Mouse (Mus musculus) lung, embryonic 14.5 days (tissue): ENCODE measurements around the gene Gabbr2. TPM values are rescaled to one million over a fixed set of nuclear protein-coding genes. Genes with fewer than 3 reads are reported as not detected.
A peak's percentile ranks its signal among the peaks of the same experiment; 100 is the strongest.

Source experiments
- ATAC-seq: fragments of 200-750 bp; cut with Nextera tagmentation; 2 replicates; pipeline ENCODE4 v1.8.0; 2017; ENCODE audit warnings: mild to moderate bottlenecking, moderate TSS enrichment, moderate library complexity; ENCODE audit not compliant: insufficient read depth
- DNase-seq: peaks from one replicate; pipeline ENCODE4 v3.0.0-alpha.2; 2015
- H3K27ac ChIP-seq: fragments of 300-500 bp; sonication (generic); 2 replicates; pipeline ENCODE4 v1.5.1; 2014; ENCODE audit warnings: low read depth, mild to moderate bottlenecking, moderate library complexity
- H3K27me3 ChIP-seq: fragments of 300-500 bp; sonication (generic); 2 replicates; pipeline ENCODE4 v1.6.1; 2014; ENCODE audit warnings: low read length, control low read depth; ENCODE audit not compliant: insufficient read depth
- H3K36me3 ChIP-seq: fragments of 300-500 bp; sonication (generic); 2 replicates; pipeline ENCODE4 v1.6.1; 2014; ENCODE audit warnings: control low read depth; ENCODE audit not compliant: insufficient read depth
- H3K4me1 ChIP-seq: fragments of 300-500 bp; sonication (generic); 2 replicates; pipeline ENCODE4 v1.6.1; 2014; ENCODE audit warnings: antibody characterized with exemption, control low read depth; ENCODE audit not compliant: insufficient read depth
- H3K4me2 ChIP-seq: fragments of 300-500 bp; sonication (generic); 2 replicates; pipeline ENCODE4 v1.6.1; 2014; ENCODE audit warnings: mild to moderate bottlenecking
- H3K4me3 ChIP-seq: fragments of 300-500 bp; sonication (generic); 2 replicates; pipeline ENCODE4 v1.5.1; 2014; ENCODE audit warnings: low read depth, low read length
- H3K9ac ChIP-seq: fragments of 300-500 bp; sonication (generic); 2 replicates; pipeline ENCODE4 v1.6.1; 2014
- H3K9me3 ChIP-seq: fragments of 300-500 bp; sonication (generic); 2 replicates; pipeline ENCODE4 v1.6.1; 2016; ENCODE audit warnings: low read depth, low read length, control low read depth
- CTCF ChIP-seq: IDR thresholded peaks from 2 replicates; pipeline ENCODE4 v1.5.1; 2016; ENCODE audit warnings: antibody characterized with exemption, low read depth
- WGBS: fragments of 180-500 bp; shearing (Covaris S2); extraction: QIAGEN DNeasy Blood & Tissue Kit; methylation state at CpG from one replicate; pipeline ENCODE4 v1.1.7; 2014; 5-methylcytosine and 5-hydroxymethylcytosine counted together
- polyA plus RNA-seq: library from polyadenylated mRNA; unstranded; fragments of >200 nt; fragmentation: Nextera tagmentation; extraction: Ambion mirVana; gene quantifications from 2 replicates; pipeline ENCODE4 v1.2.1, GENCODE M21; 2014

The Gabbr2 gene
- polyA plus RNA-seq, 1 experiment from 2014 or later: not detected

DNA sequence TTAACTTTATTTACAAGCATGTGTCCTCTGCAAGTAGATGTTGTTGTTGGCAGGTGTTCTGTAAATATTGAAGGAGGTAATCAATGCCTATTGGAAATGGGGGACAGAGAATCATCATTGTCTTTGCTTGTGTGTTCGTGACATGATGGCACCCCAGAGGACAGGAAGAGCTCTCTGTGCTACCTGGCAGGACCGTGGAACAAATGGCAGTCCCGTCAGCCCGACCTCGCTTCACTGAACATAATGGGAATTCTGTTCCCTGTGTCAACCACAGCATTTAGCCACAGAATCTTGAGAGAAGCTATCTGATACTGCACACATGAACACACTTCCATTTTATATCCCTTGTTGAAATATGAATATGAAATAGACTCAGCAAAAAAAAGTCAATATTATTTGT is 332.7 kb downstream of the Gabbr2 start:
- no peak for ATAC-seq
- H3K9me3 ChIP-seq: no peaks in the 10 kb centered on the region
- H3K4me3 ChIP-seq: no peak overlapping the region
- H3K4me2 ChIP-seq: no peak overlapping the region
- 70% methylated on average over 5 of the region's 5 CpGs for WGBS
- TF ChIP-seq CTCF: no peak
- H3K4me1 ChIP-seq: peaks cover 1% of the 10 kb centered on the region; the same call in 1 of the 2 replicates
- no peak for DNase-seq
- H3K36me3 ChIP-seq: no peaks in the 10 kb centered on the region
- H3K9ac ChIP-seq: no peak overlapping the region
- no peak overlapping the region for H3K27ac ChIP-seq
- no peaks in the 10 kb centered on the region for H3K27me3 ChIP-seq

DNA sequence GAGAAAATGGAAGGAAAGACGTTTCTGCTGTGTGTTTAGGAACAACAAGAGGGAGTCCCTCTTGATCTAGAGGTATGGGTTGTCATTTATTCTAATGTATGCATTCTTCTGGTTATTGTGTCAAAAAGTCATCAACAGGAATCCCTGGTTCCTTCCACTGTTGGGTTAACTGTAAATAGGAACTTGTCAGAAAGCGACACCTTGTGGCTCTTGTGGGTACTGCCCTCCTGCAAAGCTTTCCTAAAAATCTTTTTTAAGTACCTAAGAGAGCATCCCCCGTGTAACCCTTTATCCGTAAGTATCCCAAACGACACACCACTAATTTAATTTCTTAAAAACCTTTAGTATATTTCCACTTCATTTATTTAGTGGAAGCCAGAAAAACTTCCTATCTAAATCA is 334.6 kb downstream of the Gabbr2 start:
- no peaks in the 10 kb centered on the region for H3K9me3 ChIP-seq
- TF ChIP-seq CTCF: peak; percentile 90
- H3K27ac ChIP-seq: no peak overlapping the region
- H3K4me2 ChIP-seq: no peak overlapping the region
- H3K4me1 ChIP-seq: no peaks in the 10 kb centered on the region
- no peaks in the 10 kb centered on the region for H3K36me3 ChIP-seq
- peak; percentile 92 for DNase-seq
- no peak overlapping the region for H3K4me3 ChIP-seq
- no peak overlapping the region for H3K9ac ChIP-seq
- no peak for ATAC-seq
- no peaks in the 10 kb centered on the region for H3K27me3 ChIP-seq
- WGBS: 8% methylated on average over 5 of the region's 5 CpGs

DNA sequence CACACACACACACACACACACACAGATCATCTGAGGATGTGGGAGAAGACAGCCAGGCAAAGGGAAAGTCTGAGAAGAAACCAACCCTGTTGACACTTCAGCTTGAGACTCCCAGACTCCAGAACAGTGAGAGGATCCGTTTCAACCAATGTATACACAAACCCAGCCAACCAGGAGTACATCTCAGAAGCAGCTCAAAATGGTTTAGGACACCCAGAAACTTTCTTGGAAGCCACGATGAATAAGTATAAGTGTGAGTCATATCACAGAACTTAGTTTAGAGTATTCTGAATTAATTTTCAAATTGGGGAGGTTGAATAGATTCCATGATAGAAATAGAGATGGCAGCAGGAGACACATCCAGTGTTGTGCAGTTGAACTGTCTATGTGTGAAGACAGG is 335.7 kb downstream of the Gabbr2 start:
- no peaks in the 10 kb centered on the region for H3K36me3 ChIP-seq
- DNase-seq (no peak), ATAC-seq (no peak)
- H3K4me3 ChIP-seq: no peak overlapping the region
- no peak overlapping the region for H3K4me2 ChIP-seq
- no peaks in the 10 kb centered on the region for H3K4me1 ChIP-seq
- H3K27ac ChIP-seq: no peak overlapping the region
- TF ChIP-seq CTCF: no peak
- WGBS: 50% methylated on average over 2 of the region's 2 CpGs
- H3K9me3 ChIP-seq: no peaks in the 10 kb centered on the region
- H3K9ac ChIP-seq: no peak overlapping the region
- peaks cover 10% of the 10 kb centered on the region; the same call in 1 of the 2 replicates for H3K27me3 ChIP-seq

DNA sequence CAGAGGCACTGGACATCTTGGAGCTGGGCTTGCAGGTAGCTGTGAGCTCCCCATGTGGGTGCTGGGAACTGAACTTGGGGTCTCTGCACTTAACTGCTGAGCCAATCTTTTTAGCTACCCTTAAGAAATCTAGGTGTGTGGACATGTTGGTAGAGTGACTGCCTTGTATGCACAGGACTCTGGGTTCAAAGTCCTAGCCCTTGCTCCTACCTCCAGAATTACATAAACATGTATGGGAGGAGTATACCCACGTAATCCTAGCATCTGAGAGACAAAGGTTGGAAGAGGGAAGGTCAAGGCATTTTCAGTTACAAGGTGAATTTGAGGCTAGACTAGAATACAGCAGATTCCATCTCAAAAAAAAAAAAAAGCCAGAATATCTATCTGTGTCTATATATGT is 336.4 kb downstream of the Gabbr2 start:
- 58% methylated on average over 1 of the region's 1 CpGs for WGBS
- Histone ChIP-seq H3K36me3 (no peaks in the 10 kb centered on the region), H3K4me1 (no peaks in the 10 kb centered on the region), H3K4me3 (no peak overlapping the region), H3K27ac (no peak overlapping the region), H3K4me2 (no peak overlapping the region), H3K27me3 (peaks cover 11% of the 10 kb centered on the region; the same call in 1 of the 2 replicates), H3K9me3 (no peaks in the 10 kb centered on the region), H3K9ac (no peak overlapping the region)
- DNase-seq (no peak), ATAC-seq (no peak)
- TF ChIP-seq CTCF: no peak

DNA sequence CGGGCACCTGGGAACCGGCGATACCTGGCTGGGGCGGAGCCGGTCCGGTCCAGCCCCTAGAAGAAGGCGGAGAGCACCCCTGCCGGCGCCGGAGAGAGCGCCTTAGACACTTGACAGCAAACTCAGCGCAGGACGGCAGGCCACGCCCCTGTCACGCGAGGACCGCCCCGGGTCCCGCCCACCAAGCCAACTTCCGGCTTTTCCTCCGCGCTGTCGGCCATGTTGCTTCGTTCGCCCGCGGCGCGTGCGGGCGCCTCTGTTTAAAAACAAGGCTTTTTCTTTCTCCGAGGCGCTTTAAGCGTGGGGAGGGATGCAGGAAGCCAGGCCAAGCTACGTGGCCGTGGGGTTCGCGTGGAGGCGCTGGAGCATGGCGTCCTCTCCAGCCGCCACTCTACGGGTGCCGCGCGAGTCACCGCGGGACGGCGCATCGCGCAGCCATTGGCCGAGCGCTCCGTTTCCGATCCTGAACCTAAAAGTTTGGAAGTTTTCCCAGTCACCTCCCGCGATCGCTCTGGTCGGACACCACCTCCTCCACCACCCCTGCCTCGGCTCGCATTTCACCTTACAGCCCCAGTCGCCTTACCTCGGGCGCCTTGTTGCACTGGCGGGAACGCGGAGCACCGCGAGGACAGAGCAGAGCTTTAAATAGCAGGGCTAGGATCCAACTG is 341.5 kb downstream of the Gabbr2 start, which contains the start of gene Tbc1d2:
Gene Tbc1d2, minus strand, starts transcription at position 124 of the 668 bp plus-strand sequence.
- peak within 1 kb of the TSS; percentile 64 for H3K9ac ChIP-seq
- TF ChIP-seq CTCF: peak; percentile 50
- peaks cover 16% of the 10 kb centered on the region; the same call in 1 of the 2 replicates for H3K27me3 ChIP-seq
- H3K4me2 ChIP-seq: peak within 1 kb of the TSS; percentile 78
- H3K4me1 ChIP-seq: no peaks in the 10 kb centered on the region
- H3K4me3 ChIP-seq: peak within 1 kb of the TSS; percentile 59
- DNase-seq (peak; percentile 97), ATAC-seq (peak; percentile 98)
- peak within 1 kb of the TSS; percentile 81 for H3K27ac ChIP-seq
- WGBS: under 1% methylated on average over 69 of the region's 69 CpGs
- no peaks in the 10 kb centered on the region for H3K36me3 ChIP-seq
- no peaks in the 10 kb centered on the region for H3K9me3 ChIP-seq

DNA sequence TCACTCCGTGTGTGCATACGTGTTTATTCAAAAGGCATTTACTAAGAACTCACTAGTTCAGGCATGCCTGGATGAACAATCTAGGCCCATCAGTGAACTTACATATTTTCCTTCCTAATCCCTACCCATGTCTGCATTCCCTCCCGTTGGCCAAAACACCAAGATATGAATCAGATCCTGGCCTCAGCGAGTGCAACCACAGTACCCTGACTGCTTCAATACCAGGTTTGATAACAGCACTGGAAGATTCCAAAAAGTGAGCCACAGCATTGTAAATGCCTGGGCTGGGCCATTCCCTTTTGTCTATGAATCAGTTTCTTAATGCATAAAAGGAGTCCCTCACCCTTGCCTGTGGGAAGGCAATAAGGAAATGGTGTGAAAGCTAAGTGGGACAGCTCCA is 342.5 kb downstream of the Gabbr2 start:
- WGBS: 22% methylated on average over 4 of the region's 4 CpGs
- Histone ChIP-seq H3K36me3 (no peaks in the 10 kb centered on the region), H3K27me3 (peaks cover 16% of the 10 kb centered on the region; the same call in 1 of the 2 replicates), H3K4me2 (peak overlapping the region; percentile 78), H3K9ac (no peak overlapping the region), H3K4me1 (no peaks in the 10 kb centered on the region), H3K9me3 (no peaks in the 10 kb centered on the region), H3K27ac (no peak overlapping the region), H3K4me3 (peak overlapping the region; percentile 59)
- ATAC-seq (no peak), DNase-seq (no peak)
- no peak for TF ChIP-seq CTCF

DNA sequence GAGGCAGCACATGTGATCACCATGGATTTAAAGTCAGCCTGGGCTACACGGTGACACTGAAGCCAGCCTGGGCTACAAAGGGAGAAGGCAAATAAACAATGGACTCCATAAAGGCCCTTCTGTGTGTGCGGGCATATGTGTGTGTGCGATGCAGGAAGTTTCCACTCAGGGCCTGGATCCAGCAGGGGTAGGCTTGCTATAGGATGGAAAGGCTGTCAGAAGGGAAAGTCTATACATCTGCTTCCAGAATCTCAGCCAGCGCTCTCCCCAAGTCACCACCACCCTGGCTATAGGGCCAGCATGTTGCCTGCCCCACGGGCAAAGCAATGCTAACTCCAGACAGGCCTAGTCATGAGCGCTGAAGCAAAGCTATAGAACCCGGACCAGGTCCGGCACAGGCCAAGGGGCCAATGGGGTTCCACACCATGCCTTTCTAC is 348.0 kb downstream of the Gabbr2 start:
- Histone ChIP-seq H3K9ac (no peak overlapping the region), H3K36me3 (no peaks in the 10 kb centered on the region), H3K4me2 (no peak overlapping the region), H3K4me1 (no peaks in the 10 kb centered on the region), H3K9me3 (no peaks in the 10 kb centered on the region), H3K27me3 (peaks cover 1% of the 10 kb centered on the region; the same call in 1 of the 2 replicates), H3K27ac (peak overlapping the region; percentile 69), H3K4me3 (no peak overlapping the region)
- no peak for TF ChIP-seq CTCF
- no peak for DNase-seq
- 0 out of 2 replicates have a peak, but pooled peaks have one; percentile 7 for ATAC-seq
- 80% methylated on average over 8 of the region's 8 CpGs for WGBS
